ENCODE assay signal across 12 mouse cellular contexts in genomic region chr19:26508616-26509015, GRCm38 (mm10).
A peak's percentile ranks its signal among the peaks of the same experiment; 100 is the strongest.
DNase-seq lines count a peak whose midpoint lies in the region; ATAC-seq lines count a peak whose summit lies in the region.
"Had no signal": no experiment of that assay in that cellular context is flagged by ENCODE, and none has a peak within 500 bp of the region (broad histone marks: within the 10 kb centered on the region; RNA-seq: fewer than 3 reads in every experiment).

No protein-coding gene starts in this region.

- H3K4me1 ChIP-seq in hindbrain, embryonic 16.5 days (ENCODE audit: control insufficient read depth, insufficient read depth, low read depth, low read length), result peaks cover 4% of the 10 kb centered on the region
- H3K4me1 ChIP-seq in neural tube, embryonic 14.5 days (ENCODE audit: control insufficient read depth, insufficient read depth, low read length), result peaks cover 12% of the 10 kb centered on the region; the same call in 1 of the 2 replicates
- H3K4me1 ChIP-seq: heart, embryonic 12.5 days; intestine, embryonic 15.5 days had no signal

- 17% methylated on average over 7 of the region's 7 CpGs for WGBS in hindbrain, embryonic 16.5 days
- WGBS in neural tube, embryonic 14.5 days, result 24% methylated on average over 7 of the region's 7 CpGs

- H3K27me3 ChIP-seq in hindbrain, embryonic 16.5 days (replicated peaks; ENCODE audit: control insufficient read depth, insufficient read depth, low read length), result no peaks in the 10 kb centered on the region
- H3K27me3 ChIP-seq in neural tube, embryonic 14.5 days (ENCODE audit: control insufficient read depth, insufficient read depth, low read length), result no peaks in the 10 kb centered on the region
- H3K27me3 ChIP-seq: heart, embryonic 12.5 days; intestine, embryonic 15.5 days; limb, embryonic 15.5 days had no signal

- DNase-seq in kidney, adult 18-20 months, result peak; percentile 3
- DNase-seq in kidney, postnatal 25 days, result no peak
- DNase-seq in retina, postnatal 1 day, result peak; percentile 23
- DNase-seq in retina, embryonic 14.5 days (ENCODE audit: low spot score), result no peak
- DNase-seq in thymus, adult 18-20 months, result no peak
- DNase-seq: lung, postnatal 36 days; spleen, adult 18-20 months had no signal

- H3K9me3 ChIP-seq in hindbrain, embryonic 16.5 days (ENCODE audit: control insufficient read depth, low read length), result no peaks in the 10 kb centered on the region
- H3K9me3 ChIP-seq in neural tube, embryonic 14.5 days (ENCODE audit: control insufficient read depth, low read length), result no peaks in the 10 kb centered on the region
- H3K9me3 ChIP-seq: heart, embryonic 12.5 days; intestine, embryonic 15.5 days; limb, embryonic 15.5 days had no signal

- no peaks in the 10 kb centered on the region for H3K36me3 ChIP-seq in hindbrain, embryonic 16.5 days (ENCODE audit: control insufficient read depth, insufficient read depth, low read length)
- H3K36me3 ChIP-seq in neural tube, embryonic 14.5 days (ENCODE audit: control insufficient read depth, insufficient read depth, low read length), result no peaks in the 10 kb centered on the region
- H3K36me3 ChIP-seq: heart, embryonic 12.5 days; intestine, embryonic 15.5 days; limb, embryonic 15.5 days had no signal

- H3K9ac ChIP-seq in hindbrain, embryonic 16.5 days (ENCODE audit: low read depth, low read length), result no peak overlapping the region; the same call in 1 of the 2 replicates
- H3K9ac ChIP-seq in neural tube, embryonic 14.5 days (replicated peaks; ENCODE audit: low read depth, low read length), result 0 out of 2 replicates have a peak overlapping the region, but pooled peaks have one; percentile 11
- H3K9ac ChIP-seq: heart, embryonic 12.5 days; intestine, embryonic 15.5 days; limb, embryonic 15.5 days had no signal

- H3K4me3 ChIP-seq in hindbrain, embryonic 16.5 days (ENCODE audit: low read length), result no peak overlapping the region
- H3K4me3 ChIP-seq in neural tube, embryonic 14.5 days (ENCODE audit: low read depth, low read length), result no peak overlapping the region
- H3K4me3 ChIP-seq: heart, embryonic 12.5 days; intestine, embryonic 15.5 days; limb, embryonic 15.5 days had no signal

- no peak overlapping the region; the same call in 1 of the 2 replicates for H3K27ac ChIP-seq in hindbrain, embryonic 16.5 days (ENCODE audit: low read depth, low read length)
- H3K27ac ChIP-seq in neural tube, embryonic 14.5 days (ENCODE audit: low read depth, low read length), result peak overlapping the region; percentile 66
- H3K27ac ChIP-seq: intestine, embryonic 15.5 days; limb, embryonic 15.5 days had no signal

- peak overlapping the region; percentile 47 for H3K4me2 ChIP-seq in hindbrain, embryonic 16.5 days (ENCODE audit: low read length)
- H3K4me2 ChIP-seq in neural tube, embryonic 14.5 days (ENCODE audit: low read depth, low read length), result peak overlapping the region; percentile 27; the same call in 1 of the 2 replicates
- H3K4me2 ChIP-seq: heart, embryonic 12.5 days; intestine, embryonic 15.5 days; limb, embryonic 15.5 days had no signal

- ATAC-seq in hindbrain, embryonic 16.5 days, result peak; percentile 41
- ATAC-seq in neural tube, embryonic 14.5 days (ENCODE audit: low read depth), result peak; percentile 83
- ATAC-seq: intestine, embryonic 15.5 days had no signal

Comparison
In these comparisons a context has a peak if more than half of its experiments do, and no peak if none do; other contexts are left out.
1. DNase-seq: peak in kidney, adult 18-20 months (single experiment) and retina, postnatal 1 day (single experiment); none in kidney, postnatal 25 days (0 of 2), retina, embryonic 14.5 days (single experiment) and thymus, adult 18-20 months (0 of 2).